Mouse (Mus musculus) CH12.LX (cell line): ENCODE measurements around the gene Kalrn.

Source experiments
- CTCF ChIP-seq, 2 experiments: IDR thresholded peaks in 1 of 2; conservative IDR thresholded peaks in 1 of 2; 2 replicates each; pipeline ENCODE4 v1.5.1; 2011 to 2012; ENCODE audit warnings: low read depth in 2 of 2, low read length in 2 of 2, improper control_type of control experiment in 1 of 2, inconsistent platforms in 1 of 2, mild to moderate bottlenecking in 1 of 2, moderate library complexity in 1 of 2
- EP300 ChIP-seq: IDR thresholded peaks from 2 replicates; pipeline ENCODE4 v1.6.1; 2011; ENCODE audit warnings: low read length, improper control_type of control experiment
- HCFC1 ChIP-seq: IDR thresholded peaks from 2 replicates; pipeline ENCODE4 v1.6.1; 2012; ENCODE audit warnings: low read depth, mild to moderate bottlenecking, inconsistent platforms, low read length, improper control_type of control experiment
- NELFE ChIP-seq: IDR thresholded peaks from 2 replicates; pipeline ENCODE4 v1.6.1; 2011; ENCODE audit warnings: low read depth, low read length, improper control_type of control experiment
- POLR2A ChIP-seq: IDR thresholded peaks from 2 replicates; pipeline ENCODE4 v1.6.1; 2011; ENCODE audit warnings: low read depth, mild to moderate bottlenecking, improper control_type of control experiment, low read length
- RCOR1 ChIP-seq: conservative IDR thresholded peaks from 2 replicates; pipeline ENCODE4 v1.6.1; 2012; ENCODE audit warnings: low read depth, mild to moderate bottlenecking, inconsistent platforms, low read length, improper control_type of control experiment
- SMC3 ChIP-seq: IDR thresholded peaks from 2 replicates; pipeline ENCODE4 v1.6.1; 2011; ENCODE audit warnings: low read depth, low read length, improper control_type of control experiment
- TCF12 ChIP-seq: IDR thresholded peaks from 2 replicates; pipeline ENCODE4 v1.6.1; 2014; ENCODE audit warnings: low read depth, mild to moderate bottlenecking, inconsistent platforms, low read length, improper control_type of control experiment
- USF1 ChIP-seq: IDR thresholded peaks from 2 replicates; pipeline ENCODE4 v1.6.1; 2014; ENCODE audit warnings: low read depth, mild to moderate bottlenecking, inconsistent platforms, low read length, improper control_type of control experiment

DNA sequence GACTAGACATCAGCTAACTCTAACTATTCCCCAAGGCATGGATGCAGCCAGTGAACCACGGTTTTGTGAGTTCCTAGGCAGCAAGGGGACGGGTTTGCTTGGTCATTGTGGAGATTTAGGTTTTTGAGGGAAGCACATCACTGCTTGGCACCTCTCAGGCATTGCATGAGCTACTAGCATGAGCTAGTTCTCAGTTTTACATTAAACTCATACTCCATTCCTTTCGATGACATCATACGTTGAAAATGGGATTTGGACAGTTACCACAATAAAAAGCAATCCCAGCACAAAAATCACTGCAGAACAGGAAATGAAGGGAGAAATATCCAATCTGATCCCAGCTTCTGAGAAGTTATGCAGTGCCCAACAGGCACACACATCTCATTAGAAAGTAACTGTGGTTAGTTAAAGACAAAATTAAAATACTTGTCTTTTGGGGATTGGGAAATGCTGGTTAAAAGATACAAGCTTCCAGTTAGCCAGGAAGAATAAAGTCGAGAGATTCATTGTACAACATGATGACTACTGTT is 23.8 kb downstream of the Kalrn start:
- TF ChIP-seq CTCF (conservative IDR thresholded peaks at IDR 0.05 in 1 of 2, IDR thresholded peaks at IDR 0.05 in 1 of 2; ENCODE audit: low read depth in 2 of 2, low read length in 2 of 2) (no peak), POLR2A (no peak), EP300 (no peak), HCFC1 (no peak), USF1 (no peak), TCF12 (no peak), NELFE (no peak), RCOR1 (no peak), SMC3 (no peak)
